Mouse (Mus musculus) C2C12 (cell line): ENCODE data around the gene Lrrc75a. TPM values are rescaled to one million over a fixed set of nuclear protein-coding genes. Genes with fewer than 3 reads are reported as not detected.

ENCODE experiments used
- H3K27me3 ChIP-seq: one replicate; pipeline ENCODE4 v1.6.1; 2011; ENCODE audit not compliant: control insufficient read depth, insufficient read depth, insufficient read length
- H3K36me3 ChIP-seq: one replicate; pipeline ENCODE4 v1.6.1; 2011; ENCODE audit not compliant: control insufficient read depth, insufficient read depth
- H3K4me3 ChIP-seq: one replicate; pipeline ENCODE4 v1.5.1; 2011; ENCODE audit warnings: mild to moderate bottlenecking, control low read depth; ENCODE audit not compliant: poor library complexity, insufficient read depth, severe bottlenecking
- H3K79me2 ChIP-seq: one replicate; pipeline ENCODE4 v1.6.1; 2011; ENCODE audit not compliant: control insufficient read depth, insufficient read depth
- H3K79me3 ChIP-seq: one replicate; pipeline ENCODE4 v1.6.1; 2011; ENCODE audit warnings: low read depth, control low read depth
- H3ac ChIP-seq: one replicate; pipeline ENCODE3; 2011; ENCODE audit warnings: low read depth; ENCODE audit not compliant: control insufficient read depth, insufficient read length
- CEBPB ChIP-seq: IDR thresholded peaks from one replicate; pipeline ENCODE4 v1.6.1; 2011; ENCODE audit warnings: low read depth, mild to moderate bottlenecking, control low read depth, moderate library complexity
- CTCF ChIP-seq: IDR thresholded peaks from one replicate; pipeline ENCODE4 v1.5.1; 2011; ENCODE audit not compliant: control insufficient read depth, insufficient read depth, insufficient read length
- FOSL1 ChIP-seq: IDR thresholded peaks from one replicate; pipeline ENCODE4 v1.8.0; 2011; ENCODE audit warnings: mild to moderate bottlenecking, low read length; ENCODE audit not compliant: poor library complexity, insufficient read depth, severe bottlenecking
- MAX ChIP-seq: IDR thresholded peaks from one replicate; pipeline ENCODE4 v1.6.1; 2011; ENCODE audit warnings: mild to moderate bottlenecking, control low read depth
- MYOD1 ChIP-seq: IDR thresholded peaks from one replicate; pipeline ENCODE4 v1.6.1; 2011; ENCODE audit warnings: low read depth; ENCODE audit not compliant: control insufficient read depth, insufficient read length
- MYOG ChIP-seq: IDR thresholded peaks from one replicate; pipeline ENCODE4 v1.6.1; 2011; ENCODE audit not compliant: control insufficient read depth, insufficient read length; ENCODE audit errors: extremely low read depth
- USF1 ChIP-seq: IDR thresholded peaks from one replicate; pipeline ENCODE4 v1.6.1; 2011; ENCODE audit warnings: low read depth, mild to moderate bottlenecking, control low read depth, moderate library complexity
- polyA plus RNA-seq: library from polyadenylated mRNA; unstranded; fragments of >200 nt; fragmentation: generic; extraction: Trizol; gene quantifications from one replicate; pipeline ENCODE4 v1.2.1, GENCODE M21; 2012; ENCODE audit warnings: missing spikeins

Lrrc75a gene
- polyA plus RNA-seq, 1 experiment, result 12.5 TPM

GRCm38 (mm10) chr11:62604886-62605618, 43.3 kb downstream of the Lrrc75a start:
- H3K79me3 ChIP-seq, result peaks cover 25% of the 10 kb centered on the region
- TF ChIP-seq FOSL1, result no peak
- H3K4me3 ChIP-seq, result peak overlapping the region; percentile 100
- peak overlapping the region; percentile 77 for H3ac ChIP-seq
- peaks cover 36% of the 10 kb centered on the region for H3K79me2 ChIP-seq
- H3K36me3 ChIP-seq, result peaks cover 62% of the 10 kb centered on the region
- H3K27me3 ChIP-seq, result no peaks in the 10 kb centered on the region

- Histone ChIP-seq H3K27me3 (no peaks in the 10 kb centered on the region), H3K36me3 (peaks cover 62% of the 10 kb centered on the region), H3K79me3 (peaks cover 25% of the 10 kb centered on the region), H3K4me3 (peak overlapping the region; percentile 100), H3K79me2 (peaks cover 36% of the 10 kb centered on the region), H3ac (peak overlapping the region; percentile 77)
- no peak for TF ChIP-seq MYOG
Observed at GRCm38 (mm10) chr11:62604123-62604706, 44.1 kb downstream of the Lrrc75a start.

GRCm38 (mm10) chr11:62603312-62604056, 44.8 kb downstream of the Lrrc75a start:
- TF ChIP-seq USF1, result no peak
- TF ChIP-seq MAX, result no peak
- TF ChIP-seq MYOG, result no peak
- no peak for TF ChIP-seq CTCF
- TF ChIP-seq CEBPB, result no peak
- no peak for TF ChIP-seq MYOD1
- no peak for TF ChIP-seq FOSL1
- peaks cover 56% of the 10 kb centered on the region for H3K36me3 ChIP-seq
- peak overlapping the region; percentile 100 for H3K4me3 ChIP-seq
- peaks cover 36% of the 10 kb centered on the region for H3K79me2 ChIP-seq
- H3K79me3 ChIP-seq, result peaks cover 25% of the 10 kb centered on the region
- H3ac ChIP-seq, result peak overlapping the region; percentile 85
- no peaks in the 10 kb centered on the region for H3K27me3 ChIP-seq

- H3K4me3 ChIP-seq, result peak overlapping the region; percentile 100
- H3K79me2 ChIP-seq, result peaks cover 36% of the 10 kb centered on the region
- H3ac ChIP-seq, result peak overlapping the region; percentile 85
- no peaks in the 10 kb centered on the region for H3K27me3 ChIP-seq
- peaks cover 49% of the 10 kb centered on the region for H3K36me3 ChIP-seq
- H3K79me3 ChIP-seq, result peaks cover 25% of the 10 kb centered on the region
- no peak for TF ChIP-seq MYOD1
- no peak for TF ChIP-seq MYOG
- TF ChIP-seq MAX, result peak; percentile 97
- peak; percentile 32 for TF ChIP-seq USF1
- peak; percentile 1 for TF ChIP-seq CEBPB
- no peak for TF ChIP-seq CTCF
- no peak for TF ChIP-seq FOSL1
Observed at GRCm38 (mm10) chr11:62602619-62603311, 45.6 kb downstream of the Lrrc75a start.

GRCm38 (mm10) chr11:62601732-62602618, 46.3 kb downstream of the Lrrc75a start:
- Histone ChIP-seq H3K79me3 (peaks cover 25% of the 10 kb centered on the region), H3K27me3 (no peaks in the 10 kb centered on the region), H3K4me3 (peak overlapping the region; percentile 21), H3K79me2 (peaks cover 36% of the 10 kb centered on the region), H3ac (peak overlapping the region; percentile 69), H3K36me3 (peaks cover 41% of the 10 kb centered on the region)
- TF ChIP-seq MAX (no peak), FOSL1 (no peak), MYOG (no peak), CTCF (no peak), USF1 (no peak), MYOD1 (no peak), CEBPB (no peak)
